22 mouse cellular contexts compared by ENCODE assay signal in genomic region chr1:179612986-179613505, GRCm38 (mm10). TPM values are rescaled to one million over a fixed set of nuclear protein-coding genes. Genes with fewer than 3 reads are reported as not detected.
DNase-seq lines count a peak whose midpoint lies in the region; ATAC-seq and TF ChIP-seq lines count a peak whose summit lies in the region.
"Had no signal": no experiment of that assay in that cellular context is flagged by ENCODE, and none has a peak within 500 bp of the region (broad histone marks: within the 10 kb centered on the region; RNA-seq: fewer than 3 reads in every experiment).

No protein-coding gene starts in this region.

- DNase-seq in forebrain, postnatal 0 days, result peak; percentile 40
- DNase-seq in forebrain, embryonic 10.5 days (ENCODE audit: extremely low spot score, low spot score), result no peak
- no peak for DNase-seq in limb, embryonic 10.5 days (ENCODE audit: low spot score)
- DNase-seq in limb, embryonic 14.5 days (ENCODE audit: low spot score), result peak; percentile 16
- no peak for DNase-seq in left cerebral cortex, adult 11 months (ENCODE audit: low spot score)
- DNase-seq: adrenal gland, adult 8-10 months; cerebellum, adult 2 months; cerebellum, postnatal 25 days; heart, postnatal 14 days; kidney, postnatal 25 days; left cerebral cortex, postnatal 4 days; liver, embryonic 13.5 days; lung, adult 2 months; lung, postnatal 14 days; midbrain, embryonic 14.5 days; thymus, postnatal 36 days had no signal

- H3K4me2 ChIP-seq in forebrain, postnatal 0 days (ENCODE audit: low read depth), result no peak overlapping the region
- no peak overlapping the region for H3K4me2 ChIP-seq in limb, embryonic 12.5 days
- 0 out of 2 replicates have a peak overlapping the region, but pooled peaks have one; percentile 5 for H3K4me2 ChIP-seq in limb, embryonic 14.5 days (replicated peaks; ENCODE audit: low read depth, low read length, severe bottlenecking)
- no peak overlapping the region for H3K4me2 ChIP-seq in neural tube, embryonic 15.5 days
- H3K4me2 ChIP-seq: heart, embryonic 11.5 days; liver, embryonic 13.5 days; stomach, embryonic 15.5 days had no signal

- H3K4me1 ChIP-seq in forebrain, postnatal 0 days (ENCODE audit: insufficient read depth), result no peaks in the 10 kb centered on the region
- 0 out of 2 replicates have a peak, but pooled peaks cover 3% of the 10 kb centered on the region for H3K4me1 ChIP-seq in forebrain, embryonic 10.5 days
- H3K4me1 ChIP-seq in limb, embryonic 12.5 days (replicated peaks), result peaks cover 15% of the 10 kb centered on the region
- 0 out of 2 replicates have a peak, but pooled peaks cover 5% of the 10 kb centered on the region for H3K4me1 ChIP-seq in limb, embryonic 10.5 days
- peaks cover 14% of the 10 kb centered on the region for H3K4me1 ChIP-seq in limb, embryonic 14.5 days (ENCODE audit: control insufficient read depth, insufficient read depth, low read length)
- H3K4me1 ChIP-seq in neural tube, embryonic 15.5 days, result peaks cover 27% of the 10 kb centered on the region
- H3K4me1 ChIP-seq: stomach, embryonic 15.5 days had no signal

- no peaks in the 10 kb centered on the region for H3K27me3 ChIP-seq in forebrain, postnatal 0 days (ENCODE audit: insufficient read depth, low read length)
- H3K27me3 ChIP-seq in forebrain, embryonic 10.5 days (ENCODE audit: poor library complexity, severe bottlenecking), result no peaks in the 10 kb centered on the region
- H3K27me3 ChIP-seq in limb, embryonic 12.5 days, result no peaks in the 10 kb centered on the region
- no peaks in the 10 kb centered on the region for H3K27me3 ChIP-seq in limb, embryonic 10.5 days (ENCODE audit: low read depth, poor library complexity, severe bottlenecking)
- no peaks in the 10 kb centered on the region for H3K27me3 ChIP-seq in limb, embryonic 14.5 days (ENCODE audit: control insufficient read depth, insufficient read depth, low read length)
- no peaks in the 10 kb centered on the region for H3K27me3 ChIP-seq in neural tube, embryonic 15.5 days (replicated peaks)
- H3K27me3 ChIP-seq: liver, embryonic 13.5 days; stomach, embryonic 15.5 days had no signal

- ATAC-seq in forebrain, postnatal 0 days, result peak; percentile 44; the same call in 1 of the 2 replicates
- no peak for ATAC-seq in limb, embryonic 12.5 days (ENCODE audit: insufficient number of reproducible peaks, insufficient read depth, low FRiP score, low TSS enrichment, low read depth)
- peak; percentile 39; the same call in 1 of the 2 replicates for ATAC-seq in limb, embryonic 14.5 days (ENCODE audit: low FRiP score, low read depth)
- peak; percentile 53; the same call in 1 of the 2 replicates for ATAC-seq in neural tube, embryonic 15.5 days (ENCODE audit: low FRiP score)
- ATAC-seq: intestine, postnatal 0 days had no signal

- no peak for TF ChIP-seq POLR2A in limb, embryonic 14.5 days (IDR thresholded peaks at IDR 0.05; ENCODE audit: borderline replicate concordance, extremely low read depth, insufficient read depth, insufficient read length)

- no peaks in the 10 kb centered on the region for H3K9me3 ChIP-seq in forebrain, postnatal 0 days (ENCODE audit: low read length)
- H3K9me3 ChIP-seq in forebrain, embryonic 10.5 days, result no peaks in the 10 kb centered on the region
- H3K9me3 ChIP-seq in limb, embryonic 12.5 days, result no peaks in the 10 kb centered on the region
- no peaks in the 10 kb centered on the region for H3K9me3 ChIP-seq in limb, embryonic 10.5 days (replicated peaks)
- no peaks in the 10 kb centered on the region for H3K9me3 ChIP-seq in limb, embryonic 14.5 days (ENCODE audit: control insufficient read depth, low read length)
- no peaks in the 10 kb centered on the region for H3K9me3 ChIP-seq in neural tube, embryonic 15.5 days (replicated peaks)
- H3K9me3 ChIP-seq: embryonic facial prominence, embryonic 10.5 days; liver, embryonic 13.5 days; stomach, embryonic 15.5 days had no signal

- H3K4me3 ChIP-seq in forebrain, postnatal 0 days (ENCODE audit: low read depth, low read length), result no peak overlapping the region
- H3K4me3 ChIP-seq in forebrain, embryonic 10.5 days, result no peak overlapping the region
- H3K4me3 ChIP-seq in limb, embryonic 12.5 days (replicated peaks), result no peak overlapping the region
- no peak overlapping the region for H3K4me3 ChIP-seq in limb, embryonic 10.5 days
- no peak overlapping the region for H3K4me3 ChIP-seq in limb, embryonic 14.5 days (replicated peaks; ENCODE audit: low read length)
- H3K4me3 ChIP-seq in neural tube, embryonic 15.5 days (replicated peaks), result no peak overlapping the region
- H3K4me3 ChIP-seq: embryonic facial prominence, embryonic 10.5 days; liver, embryonic 13.5 days; stomach, embryonic 15.5 days had no signal

- 57% methylated on average over 9 of the region's 9 CpGs for WGBS in forebrain, postnatal 0 days
- 88% methylated on average over 9 of the region's 9 CpGs for WGBS in forebrain, embryonic 10.5 days
- 51% methylated on average over 9 of the region's 9 CpGs for WGBS in limb, embryonic 12.5 days
- 67% methylated on average over 9 of the region's 9 CpGs for WGBS in limb, embryonic 10.5 days
- WGBS in limb, embryonic 14.5 days, result 37% methylated on average over 9 of the region's 9 CpGs
- 23% methylated on average over 9 of the region's 9 CpGs for WGBS in neural tube, embryonic 15.5 days

- H3K9ac ChIP-seq in forebrain, postnatal 0 days, result no peak overlapping the region
- H3K9ac ChIP-seq in limb, embryonic 12.5 days (replicated peaks), result no peak overlapping the region
- no peak overlapping the region for H3K9ac ChIP-seq in limb, embryonic 14.5 days (ENCODE audit: low read depth, low read length, severe bottlenecking)
- H3K9ac ChIP-seq in neural tube, embryonic 15.5 days (replicated peaks), result no peak overlapping the region
- H3K9ac ChIP-seq: liver, embryonic 13.5 days; stomach, embryonic 15.5 days had no signal

- peaks cover 12% of the 10 kb centered on the region for H3K36me3 ChIP-seq in forebrain, postnatal 0 days (ENCODE audit: insufficient read depth)
- peaks cover 15% of the 10 kb centered on the region for H3K36me3 ChIP-seq in forebrain, embryonic 10.5 days (replicated peaks)
- peaks cover 20% of the 10 kb centered on the region for H3K36me3 ChIP-seq in limb, embryonic 12.5 days
- peaks cover 19% of the 10 kb centered on the region for H3K36me3 ChIP-seq in limb, embryonic 10.5 days
- H3K36me3 ChIP-seq in limb, embryonic 14.5 days (ENCODE audit: control insufficient read depth, insufficient read depth, low read length), result peaks cover 11% of the 10 kb centered on the region
- H3K36me3 ChIP-seq in neural tube, embryonic 15.5 days, result no peaks in the 10 kb centered on the region

- TF ChIP-seq CTCF in forebrain, postnatal 0 days (IDR thresholded peaks at IDR 0.05; ENCODE audit: low read depth), result no peak

- H3K27ac ChIP-seq in forebrain, postnatal 0 days (ENCODE audit: low read depth, low read length), result no peak overlapping the region
- H3K27ac ChIP-seq in forebrain, embryonic 10.5 days, result no peak overlapping the region
- peak overlapping the region; percentile 68 for H3K27ac ChIP-seq in limb, embryonic 12.5 days
- H3K27ac ChIP-seq in limb, embryonic 10.5 days, result no peak overlapping the region
- no peak overlapping the region for H3K27ac ChIP-seq in limb, embryonic 14.5 days (replicated peaks; ENCODE audit: low read depth, low read length)
- H3K27ac ChIP-seq in neural tube, embryonic 15.5 days (replicated peaks), result peak overlapping the region; percentile 46; the same call in 1 of the 2 replicates
- H3K27ac ChIP-seq: embryonic facial prominence, embryonic 10.5 days; liver, embryonic 13.5 days; stomach, embryonic 15.5 days had no signal

RNA-seq across cellular contexts. Expression of gene Sccpdh, which starts 55.0 kb away (rescaled TPM):
- total RNA-seq in forebrain, postnatal 0 days (2014; rRNA removed), result 108 and 115 TPM in 2 replicates
- polyA plus RNA-seq in forebrain, postnatal 0 days (2015; fragmentation: Nextera tagmentation; extraction: Ambion mirVana), result 164 and 168 TPM in 2 replicates
- polyA plus RNA-seq in forebrain, embryonic 10.5 days (2016; fragmentation: Nextera tagmentation; extraction: Ambion mirVana), result 67.8 and 70.1 TPM in 2 replicates
- polyA plus RNA-seq in limb, embryonic 12.5 days (2016; fragmentation: Nextera tagmentation; extraction: Ambion mirVana), result 87.4 and 89.3 TPM in 2 replicates
- 67.4 and 75.2 TPM in 2 replicates for polyA plus RNA-seq in limb, embryonic 10.5 days (2016; fragmentation: Nextera tagmentation; extraction: Ambion mirVana)
- 37.0 and 47.6 TPM in 2 replicates for polyA plus RNA-seq in limb, embryonic 14.5 days (2012; rRNA removed)
- 78.4 and 79.6 TPM in 2 replicates for polyA plus RNA-seq in limb, embryonic 14.5 days (2014; fragmentation: Nextera tagmentation; extraction: Ambion mirVana)
- 166 and 190 TPM in 2 replicates for polyA plus RNA-seq in neural tube, embryonic 15.5 days (2015; fragmentation: Nextera tagmentation; extraction: Ambion mirVana)

Comparison
In these comparisons a context has a peak if more than half of its experiments do, and no peak if none do; other contexts are left out.
1. DNase-seq: peak in forebrain, postnatal 0 days (single experiment) and limb, embryonic 14.5 days (single experiment); none in forebrain, embryonic 10.5 days (single experiment), limb, embryonic 10.5 days (single experiment) and left cerebral cortex, adult 11 months (single experiment).
2. H3K27ac ChIP-seq: peak in limb, embryonic 12.5 days (single experiment) and neural tube, embryonic 15.5 days (single experiment); none in forebrain, postnatal 0 days (single experiment), forebrain, embryonic 10.5 days (single experiment), limb, embryonic 10.5 days (single experiment) and limb, embryonic 14.5 days (single experiment).